Mouse (Mus musculus): Measurements from ENCODE around the gene 1700016C15Rik.
A peak's percentile ranks its signal among the peaks of the same experiment; 100 is the strongest.

Gene 1700016C15Rik

DNA sequence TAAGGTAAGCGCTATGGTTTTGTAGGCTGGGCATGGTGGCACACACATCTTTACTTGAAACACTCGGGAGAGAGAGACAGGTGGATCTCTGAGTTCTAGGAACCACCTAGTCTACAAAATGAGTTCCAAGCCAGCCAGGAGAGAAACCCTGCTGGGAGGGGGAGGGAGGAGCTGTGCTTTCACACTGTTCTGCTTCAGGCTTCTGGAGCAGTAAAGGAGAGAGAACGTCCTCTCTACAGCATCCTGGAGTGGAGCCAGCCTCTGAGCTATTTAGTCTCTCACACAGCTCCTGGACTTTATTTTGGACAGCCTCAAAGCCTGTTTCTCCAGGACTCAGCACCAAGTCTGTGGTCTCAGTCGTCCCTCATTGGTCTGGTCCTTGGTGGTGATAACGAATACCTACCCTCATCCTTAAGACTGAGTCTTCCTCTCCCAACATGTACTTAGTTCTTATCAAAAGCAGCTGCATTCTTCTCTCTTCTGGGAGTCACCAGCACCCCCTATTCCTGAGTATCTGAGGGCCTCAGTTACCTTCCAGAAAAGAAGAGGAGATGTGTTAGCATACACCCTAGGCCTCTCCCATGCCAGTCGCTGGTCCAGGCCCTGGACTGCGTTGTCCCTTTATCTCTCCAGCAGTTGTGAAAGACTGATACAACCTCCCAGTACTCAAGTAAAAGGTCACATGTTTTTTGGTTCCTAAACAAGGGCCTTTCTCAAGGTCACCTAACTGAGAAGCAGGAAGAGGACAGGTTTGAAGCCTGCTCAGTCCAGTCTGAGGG lies 12.4 kb upstream of the 1700016C15Rik start:
- DNase-seq (ENCODE audit: low spot score) = no peak

- no peak for DNase-seq (ENCODE audit: low spot score)
Measured at GRCm38 (mm10) chr1:177718340-177719028, 11.1 kb upstream of the 1700016C15Rik start.

- peak; percentile 28 for DNase-seq (ENCODE audit: low spot score)
Measured at GRCm38 (mm10) chr1:177719029-177719427, 10.6 kb upstream of the 1700016C15Rik start.

DNA sequence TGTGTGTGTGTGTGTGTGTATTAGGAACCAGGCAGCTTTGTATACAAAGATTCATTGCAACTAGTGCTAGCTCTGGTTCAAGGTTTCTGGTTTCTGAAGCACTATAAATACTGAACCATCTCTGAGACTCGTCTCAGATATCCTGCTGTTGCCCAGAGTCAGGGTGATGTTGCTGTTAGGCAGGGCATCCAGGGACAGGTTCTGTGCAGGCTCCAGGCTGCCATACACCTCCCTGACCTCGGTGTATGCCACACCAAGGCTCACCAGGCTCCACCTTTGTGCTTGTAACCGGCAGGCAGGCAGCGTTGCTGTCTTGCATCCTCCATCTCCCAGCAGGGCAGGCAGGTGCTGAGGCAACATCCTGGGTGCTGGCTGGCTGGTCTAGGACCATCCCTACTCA lies 5.8 kb upstream of the 1700016C15Rik start:
- DNase-seq (ENCODE audit: low spot score) = no peak

DNA sequence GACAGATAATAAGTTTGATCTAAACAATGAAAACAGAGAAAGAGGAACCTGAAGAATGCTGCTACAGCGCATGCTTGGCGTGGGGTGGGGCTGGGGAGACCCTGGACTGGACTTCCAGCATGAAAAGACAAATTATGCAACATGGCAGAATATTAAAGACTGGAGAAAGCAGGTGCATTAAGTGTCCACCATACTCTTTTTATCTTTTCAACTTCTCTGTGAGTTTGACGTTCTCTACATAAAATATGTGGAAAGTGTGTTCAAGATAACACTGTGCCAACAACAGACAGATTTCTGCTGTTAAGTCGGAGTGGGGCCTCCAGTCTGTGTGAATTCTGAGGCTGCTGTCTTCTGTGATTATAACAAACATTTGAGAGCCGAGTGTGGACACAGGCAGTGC lies 2.7 kb upstream of the 1700016C15Rik start:
- no peak for DNase-seq (ENCODE audit: low spot score)

DNA sequence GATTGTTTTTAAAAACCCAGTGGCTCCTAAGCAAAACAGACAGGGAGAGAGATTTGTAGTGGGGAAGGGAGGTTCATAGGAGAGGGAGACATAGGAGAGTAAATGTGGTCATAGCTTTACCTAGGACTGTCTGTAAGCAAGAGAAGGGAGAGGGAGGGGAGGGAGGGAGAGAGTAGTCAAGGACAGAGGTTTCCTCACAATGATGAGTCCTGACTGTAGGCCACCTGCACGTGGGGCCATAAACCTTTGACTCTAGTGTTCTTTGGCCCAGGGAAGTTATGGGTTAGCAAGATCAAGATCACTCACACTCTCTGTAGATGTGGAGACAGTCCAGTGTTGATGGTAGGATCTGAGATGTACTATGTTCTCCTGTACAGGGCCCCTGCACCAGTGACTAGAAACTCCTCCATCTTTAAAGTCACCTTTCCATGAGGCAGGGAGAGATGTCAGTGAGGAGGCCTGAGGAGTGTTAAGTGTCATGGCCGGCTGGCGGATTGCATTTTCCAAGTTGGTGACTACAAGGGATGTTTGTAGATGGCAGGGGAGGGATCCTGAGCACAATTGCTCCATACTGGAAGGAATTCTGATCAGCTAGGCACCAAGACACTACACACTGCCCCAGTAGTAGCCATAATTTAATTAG lies 1.6 kb upstream of the 1700016C15Rik start:
- no peak for DNase-seq (ENCODE audit: low spot score)

DNA sequence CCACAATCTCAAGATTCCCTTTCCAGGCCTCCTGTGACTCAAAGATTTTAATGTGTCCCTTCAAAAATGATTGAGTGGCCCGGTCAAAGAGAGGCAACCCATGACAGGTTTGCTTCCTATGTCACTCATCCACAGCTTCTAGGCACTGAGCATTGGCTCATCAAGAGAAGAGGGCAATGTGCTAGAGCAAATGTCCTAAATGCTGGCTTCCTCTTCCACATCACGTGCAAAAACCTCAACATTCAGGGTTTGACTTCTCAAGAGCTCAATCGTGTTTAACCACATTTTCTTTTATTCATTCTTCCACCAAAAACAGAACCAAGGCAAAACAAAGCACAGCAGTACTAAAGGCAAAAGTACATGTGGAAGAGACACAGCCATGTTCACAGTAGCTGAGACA lies 2.4 kb downstream of the 1700016C15Rik start:
- DNase-seq (ENCODE audit: low spot score) = no peak

GRCm38 (mm10) chr1:177737505-177738105 lies 8.0 kb downstream of the 1700016C15Rik start:
- DNase-seq (ENCODE audit: low spot score) = no peak

- no peak for DNase-seq (ENCODE audit: low spot score)
Measured at GRCm38 (mm10) chr1:177740707-177741106, 11.1 kb downstream of the 1700016C15Rik start.

- DNase-seq (ENCODE audit: low spot score) = no peak
Measured at GRCm38 (mm10) chr1:177742119-177742518, 12.5 kb downstream of the 1700016C15Rik start.

DNA sequence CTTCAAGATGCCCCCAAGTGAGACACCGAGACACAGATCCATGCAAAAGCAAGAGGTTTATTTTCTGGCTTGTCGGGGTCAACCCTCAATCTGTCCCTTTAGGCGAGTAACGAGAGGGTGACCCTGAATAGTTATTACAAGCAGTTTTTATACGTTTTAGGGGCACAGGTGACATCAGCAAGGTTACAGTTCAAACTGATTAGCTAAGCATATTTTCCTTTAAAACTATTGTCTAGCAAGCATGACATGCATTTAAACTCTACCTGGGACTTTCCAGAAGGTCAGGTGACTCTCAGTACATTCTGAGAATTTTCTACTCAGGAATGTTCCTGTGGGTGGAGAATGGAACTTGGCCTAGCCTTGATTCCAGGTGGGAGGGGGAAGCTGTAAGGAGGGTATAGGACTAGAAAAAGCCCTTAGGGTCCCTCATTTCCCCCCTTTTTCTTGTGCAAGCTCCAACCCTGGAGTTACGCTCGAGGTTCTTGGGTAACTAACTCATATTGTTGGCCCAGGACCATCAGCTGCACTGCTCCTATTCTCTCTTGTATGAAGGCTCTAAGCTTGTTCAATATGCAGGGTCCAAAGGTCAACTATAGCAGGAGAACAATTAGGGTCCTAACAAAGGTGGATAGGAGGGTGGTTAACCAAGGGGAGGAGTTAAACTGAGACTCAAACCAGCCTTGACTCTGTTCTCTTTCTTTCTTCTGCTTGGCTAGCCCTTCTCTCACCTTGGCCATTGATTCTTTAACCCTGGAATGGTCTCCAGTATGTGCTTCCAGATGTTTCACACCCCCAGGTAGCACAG lies 15.1 kb downstream of the 1700016C15Rik start:
- DNase-seq (ENCODE audit: low spot score) = no peak

DNA sequence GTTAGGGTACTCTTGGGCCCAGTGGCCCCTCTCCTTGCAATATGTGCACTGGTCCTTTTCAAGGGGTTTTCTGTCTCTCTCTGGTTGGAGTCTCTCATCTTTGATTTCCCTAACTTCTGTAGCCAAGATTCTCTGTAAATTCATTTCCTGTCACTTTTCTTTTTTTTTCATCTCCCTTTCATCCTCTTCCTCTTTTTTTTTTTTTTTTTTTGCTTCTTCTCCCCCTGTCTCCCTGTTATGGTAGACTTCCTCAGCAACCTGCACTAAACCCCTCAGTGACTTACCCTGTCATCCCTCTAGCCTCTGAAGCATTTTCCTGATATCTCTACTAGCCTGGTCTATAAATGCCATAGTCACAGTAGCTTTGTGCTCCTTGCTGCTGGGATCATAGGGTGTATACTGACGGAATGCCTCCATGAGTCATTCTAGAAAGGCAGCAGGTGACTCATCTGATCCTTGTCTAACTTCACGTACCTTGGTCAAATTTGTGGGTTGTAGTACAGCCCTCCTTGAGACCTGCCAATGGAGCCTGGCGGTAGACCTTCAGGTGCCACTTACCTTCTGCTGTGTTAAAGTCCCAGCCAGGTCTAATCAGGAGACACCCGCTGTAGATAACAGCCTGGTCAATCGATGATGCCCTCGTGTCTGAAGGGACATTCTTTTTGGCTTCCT lies 18.4 kb downstream of the 1700016C15Rik start:
- DNase-seq (ENCODE audit: low spot score) = no peak

DNA sequence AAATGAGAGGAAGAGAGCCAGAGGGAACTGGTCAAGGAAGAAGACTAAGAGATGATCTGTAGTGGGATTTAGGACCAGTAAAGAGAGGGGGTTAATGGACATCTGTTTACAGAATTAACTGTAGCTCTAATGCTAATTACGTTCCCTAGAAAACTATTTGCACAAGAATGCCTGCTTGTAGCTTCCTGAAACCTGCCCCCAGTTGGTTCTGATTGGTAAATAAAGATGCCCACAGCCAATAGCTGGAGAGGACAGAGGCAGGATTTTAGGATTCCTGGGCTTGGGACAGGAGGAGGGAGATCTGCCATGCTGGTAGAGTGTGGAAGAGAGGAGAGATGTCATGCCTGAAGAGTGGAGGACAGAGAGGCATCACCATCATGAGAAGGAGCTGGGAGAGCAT lies 23.9 kb downstream of the 1700016C15Rik start:
- no peak for DNase-seq (ENCODE audit: low spot score)

DNA sequence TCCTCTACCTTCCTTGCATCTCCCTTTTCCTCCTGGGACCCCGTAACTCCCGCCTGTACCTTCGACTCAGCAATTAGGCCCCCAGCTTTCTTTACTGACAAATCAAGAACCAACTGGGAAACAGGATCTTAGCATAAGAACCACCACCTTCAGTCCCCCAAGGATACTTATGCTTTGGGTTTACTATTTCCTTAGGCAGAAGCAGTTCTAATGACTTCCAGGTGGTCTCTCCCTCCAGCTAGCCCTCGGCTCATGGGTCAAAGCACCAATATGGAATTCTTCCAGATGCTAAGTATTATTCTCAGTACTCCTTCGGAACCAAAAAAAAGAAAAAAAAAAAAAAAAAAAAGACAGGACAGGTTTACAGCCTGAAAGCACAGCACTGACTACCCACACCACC lies 27.6 kb downstream of the 1700016C15Rik start:
- DNase-seq (ENCODE audit: low spot score) = no peak

GRCm38 (mm10) chr1:177768931-177769330 lies 39.3 kb downstream of the 1700016C15Rik start:
- DNase-seq (ENCODE audit: low spot score) = no peak

DNA sequence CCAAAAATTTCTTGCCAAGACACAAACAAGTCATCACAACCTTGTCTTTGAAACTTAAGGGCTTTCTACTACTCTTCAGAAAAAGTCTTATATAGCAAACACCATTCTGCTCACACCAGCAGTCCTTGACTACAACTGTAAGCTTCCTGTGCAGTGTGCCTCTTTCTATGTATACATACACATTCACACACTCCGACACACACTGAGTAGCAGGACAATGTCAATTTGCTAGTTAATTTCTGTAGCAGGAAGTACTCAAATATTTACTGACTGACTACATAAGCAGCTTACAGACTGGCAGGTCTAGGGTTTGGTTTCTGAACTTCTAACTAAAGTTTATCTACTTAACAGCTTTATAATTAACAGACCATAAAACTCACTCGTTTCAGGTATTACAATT lies 47.8 kb downstream of the 1700016C15Rik start:
- no peak for DNase-seq (ENCODE audit: low spot score)

DNA sequence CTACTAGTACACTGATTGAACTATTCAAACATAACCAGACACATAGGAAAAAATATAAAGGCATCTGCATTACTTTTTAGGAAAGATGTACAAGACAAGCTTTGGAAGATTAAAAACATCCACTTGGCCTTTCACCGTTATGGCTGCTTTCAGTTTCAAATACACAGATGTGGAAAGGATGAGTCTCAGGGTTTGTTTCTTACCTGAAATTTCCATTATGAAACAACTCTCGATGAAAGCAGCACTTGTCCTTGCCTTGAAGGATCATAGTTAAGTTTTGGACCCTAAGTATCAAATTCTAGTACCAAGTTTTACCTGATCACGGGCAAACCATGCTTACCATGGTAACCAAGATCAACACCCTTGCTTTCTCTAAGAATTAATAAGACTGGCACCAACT lies 63.2 kb downstream of the 1700016C15Rik start:
- no peak for DNase-seq (ENCODE audit: low spot score)

- no peak for DNase-seq (ENCODE audit: low spot score)
Measured at GRCm38 (mm10) chr1:177794866-177795265, 65.3 kb downstream of the 1700016C15Rik start.

DNA sequence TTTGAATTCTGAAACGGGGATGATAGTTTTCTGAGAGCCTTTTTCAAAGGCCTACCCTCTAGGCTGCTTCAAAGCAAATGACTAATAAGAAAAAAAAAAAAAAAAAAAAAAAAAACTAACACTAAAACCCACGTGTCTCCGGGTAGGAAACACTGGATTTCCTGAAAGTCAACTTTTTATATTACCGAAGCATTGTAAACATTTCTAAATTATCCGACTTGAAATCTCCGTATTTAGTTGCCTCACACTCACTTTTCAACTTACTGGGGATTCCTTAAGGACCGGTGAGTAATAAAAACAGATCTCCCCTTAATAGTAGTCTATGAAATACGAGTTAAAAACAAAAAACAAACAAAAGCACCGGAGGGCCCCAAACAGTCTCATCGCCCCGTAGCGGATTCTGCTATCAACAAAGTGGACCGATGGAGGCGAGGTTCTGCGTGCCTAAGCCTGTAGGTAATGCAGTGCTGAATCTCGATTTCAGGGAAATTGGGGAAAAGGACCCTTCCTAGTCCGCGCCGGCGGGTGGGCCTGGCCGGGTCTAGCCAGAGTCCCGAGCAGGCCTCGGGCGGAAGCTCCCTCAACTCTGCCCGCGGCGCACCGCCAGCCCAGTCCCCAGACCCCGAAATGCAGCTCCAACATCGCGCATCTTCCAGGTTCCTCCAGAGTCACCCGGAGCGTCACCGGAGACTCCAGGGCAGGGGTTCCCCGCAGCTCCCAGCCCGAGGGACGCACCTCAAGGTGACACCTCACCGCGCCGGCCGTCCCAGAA lies 66.0 kb downstream of the 1700016C15Rik start:
- peak; percentile 50 for DNase-seq (ENCODE audit: low spot score)

DNA sequence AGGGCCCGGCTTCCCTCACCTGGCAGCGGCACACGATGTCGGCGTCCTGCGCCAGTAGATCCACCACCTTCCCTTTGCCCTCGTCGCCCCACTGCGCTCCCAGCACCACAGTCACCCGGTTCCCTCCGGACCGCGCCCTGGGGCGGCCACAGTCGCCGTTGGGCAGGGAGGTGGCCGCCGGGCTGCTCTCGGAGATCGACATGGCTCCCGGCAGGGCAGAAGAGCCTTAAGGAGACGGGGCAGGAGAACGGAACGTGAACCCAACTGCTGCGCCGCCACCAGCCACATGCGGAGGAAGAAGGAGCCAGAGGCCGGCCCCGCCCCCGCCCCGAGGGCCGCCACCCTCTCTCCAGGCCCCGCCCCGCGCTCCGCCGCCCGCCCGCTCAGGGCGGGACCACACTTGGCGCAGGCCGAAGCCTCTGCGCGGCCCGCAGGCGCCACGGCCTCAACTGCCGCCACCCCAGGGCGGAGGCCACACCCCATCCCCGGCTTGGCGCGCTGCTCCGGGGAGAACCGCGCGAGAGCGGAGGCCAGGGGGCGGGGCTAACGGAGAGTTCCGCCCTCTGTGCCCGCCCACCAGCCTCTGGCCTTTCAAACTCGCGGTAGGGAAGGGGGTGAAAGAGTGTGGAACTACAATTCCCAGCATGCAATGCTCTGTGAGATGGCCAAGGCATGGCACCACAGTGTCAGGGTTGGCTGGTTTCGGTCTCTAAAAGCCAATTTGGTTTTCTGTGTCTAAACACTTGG lies 66.8 kb downstream of the 1700016C15Rik start, which contains the start of gene Adss:
TSS of gene Adss (minus strand) at position 319 of the 747 bp plus-strand sequence.
- DNase-seq (ENCODE audit: low spot score) = peak; percentile 99
